Mouse (Mus musculus): ENCODE measurements around the gene Plekha6.

Plekha6 gene

DNA sequence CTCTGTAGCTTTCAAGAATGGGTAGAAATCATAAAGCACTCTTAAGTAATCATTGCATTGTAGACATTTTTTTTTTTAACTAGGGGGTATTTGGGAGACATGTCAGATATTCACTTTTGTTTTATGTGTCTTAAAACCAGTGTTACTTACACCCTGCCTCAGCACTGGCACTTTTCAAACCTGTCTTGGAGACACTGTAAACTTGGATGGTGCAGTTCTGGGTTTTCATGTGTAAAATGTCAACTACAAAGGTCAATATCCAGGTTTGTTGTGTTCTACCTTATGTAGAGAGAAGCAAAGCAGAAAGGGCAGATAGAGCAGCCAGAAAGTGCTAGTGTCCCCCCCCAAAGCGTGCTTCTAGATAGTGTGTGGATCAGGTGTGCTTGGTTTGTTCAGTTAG lies 25.6 kb upstream of the Plekha6 start:
- in situ Hi-C loops (cut with MboI; ENCODE audit: low sequenced_read_pairs): no loop called here

DNA sequence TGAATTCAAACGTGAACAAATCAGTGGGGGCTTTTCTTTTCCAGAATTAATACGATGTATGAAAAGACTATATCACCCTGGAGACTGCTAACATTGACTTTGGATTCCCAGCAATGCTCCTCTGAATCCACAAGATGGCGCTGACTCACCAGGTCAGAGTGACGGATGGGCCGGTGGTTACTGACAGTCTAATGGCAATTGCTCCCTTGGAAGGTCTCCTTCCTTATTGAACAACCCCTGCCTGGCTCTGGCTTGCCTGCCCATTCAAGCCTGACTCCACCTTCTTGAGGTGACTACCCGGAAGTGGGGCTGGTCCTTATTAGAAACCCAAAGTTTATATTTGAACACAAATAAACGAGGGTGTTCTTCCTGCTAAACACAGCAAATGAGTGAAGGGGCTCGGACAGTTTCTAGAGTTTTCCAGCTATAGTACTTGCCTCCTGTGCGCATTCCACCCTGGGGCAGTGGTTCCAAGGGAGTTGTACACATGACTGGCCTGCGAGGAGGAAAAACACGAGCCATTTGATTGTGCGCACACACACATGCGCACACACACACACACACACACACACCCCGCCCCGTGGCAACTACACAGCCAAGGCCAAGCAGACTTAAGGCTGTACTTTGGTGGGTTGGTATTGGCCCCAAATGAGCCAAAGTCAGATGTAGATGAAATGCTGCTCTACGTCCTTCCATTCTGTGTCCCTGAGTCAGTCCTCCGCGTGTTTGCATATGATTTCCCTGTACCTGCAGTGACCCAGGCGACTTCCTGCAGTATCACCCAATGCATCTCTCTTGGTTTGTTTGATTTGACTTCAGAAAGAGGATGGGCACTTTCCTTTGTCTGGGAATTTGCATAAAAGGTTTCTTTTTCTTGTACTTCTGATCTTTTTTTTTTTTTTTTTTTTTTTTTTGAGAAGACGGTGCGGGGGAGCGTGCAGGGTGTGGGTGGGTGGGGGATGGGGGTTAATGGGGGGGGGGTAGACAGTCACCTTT lies 17.7 kb upstream of the Plekha6 start:
- in situ Hi-C loops (cut with MboI; ENCODE audit: low sequenced_read_pairs): no loop called here

DNA sequence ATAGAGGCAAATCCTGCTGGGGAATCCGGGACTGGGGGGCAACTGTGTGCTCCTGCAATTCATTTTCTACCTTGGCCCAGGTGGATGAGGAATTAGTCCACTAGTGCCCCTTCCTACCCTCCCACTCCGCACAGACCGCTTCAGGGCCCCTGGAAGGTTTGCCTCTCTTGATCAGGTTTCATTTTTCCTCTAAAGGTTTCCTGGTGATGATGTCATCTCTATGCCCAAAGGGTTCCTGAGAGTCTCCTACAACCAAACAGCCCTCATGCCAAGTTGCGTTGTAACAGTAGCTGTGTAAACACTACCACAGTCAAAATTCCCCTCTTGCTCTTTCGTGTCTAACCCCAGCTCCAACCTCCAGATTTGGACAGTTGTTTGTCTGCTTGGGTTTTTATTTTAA lies 16.7 kb upstream of the Plekha6 start:
- in situ Hi-C loops (cut with MboI; ENCODE audit: low sequenced_read_pairs): no loop called here

DNA sequence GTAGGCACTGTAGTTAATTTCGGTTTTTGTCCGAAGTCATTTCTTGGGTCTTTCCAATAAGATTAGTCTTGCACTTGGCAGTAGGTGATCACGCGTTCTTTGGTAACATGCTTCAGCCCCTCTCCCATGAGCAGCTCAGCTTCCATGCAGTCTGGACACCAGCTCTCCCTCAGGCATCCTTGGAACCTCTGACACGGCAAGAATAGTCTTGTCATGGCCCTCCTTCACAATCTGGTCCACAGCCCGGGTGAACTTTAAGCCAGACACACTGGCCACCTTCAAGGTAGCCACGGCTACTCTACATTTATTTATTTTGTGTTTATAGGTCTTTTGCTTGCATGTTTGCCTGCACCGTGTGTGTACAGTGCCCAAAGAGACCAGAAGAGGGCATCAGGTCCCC lies 15.9 kb upstream of the Plekha6 start:
- in situ Hi-C loops (cut with MboI; ENCODE audit: low sequenced_read_pairs): no loop called here

DNA sequence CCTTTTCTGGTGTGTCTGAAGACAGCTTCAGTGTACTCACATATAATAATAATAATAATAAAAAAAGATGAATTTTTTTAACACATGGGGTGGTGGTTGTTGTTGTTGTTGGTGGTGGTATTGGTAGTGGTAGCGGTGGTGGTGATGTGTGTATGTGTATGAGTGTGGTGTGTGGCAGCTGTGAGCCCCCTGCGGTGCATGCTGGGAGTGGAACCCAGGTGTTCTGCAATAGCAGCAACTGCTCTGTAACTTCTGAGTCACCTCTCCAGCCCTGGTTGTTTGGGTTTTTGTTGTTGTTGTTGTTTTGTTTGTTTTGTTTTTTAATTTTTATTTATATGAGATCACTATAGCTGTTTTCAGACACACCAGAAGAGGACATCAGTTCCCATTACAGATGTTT lies 13.5 kb upstream of the Plekha6 start:
- in situ Hi-C loops (cut with MboI; ENCODE audit: low sequenced_read_pairs): no loop called here

DNA sequence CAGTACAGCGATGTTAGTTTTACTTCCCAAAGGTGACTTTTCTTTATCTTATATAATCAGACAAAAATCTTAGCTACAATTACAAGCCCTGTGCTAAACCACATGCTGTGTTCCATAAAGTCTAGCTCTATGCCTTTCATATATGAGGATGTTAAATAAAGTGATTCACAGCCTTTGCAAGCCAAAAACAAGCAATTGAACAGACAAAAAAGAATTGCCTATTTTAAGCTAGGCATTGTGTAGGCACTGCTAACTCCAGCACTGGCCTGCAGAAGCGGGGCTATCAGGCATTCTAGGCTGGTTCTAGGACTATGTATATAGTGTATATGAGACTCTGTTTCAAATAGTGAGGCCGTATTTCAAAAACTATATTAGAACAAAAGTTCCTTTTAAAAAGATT lies 11.8 kb upstream of the Plekha6 start:
- in situ Hi-C loops (cut with MboI; ENCODE audit: low sequenced_read_pairs): no loop called here

DNA sequence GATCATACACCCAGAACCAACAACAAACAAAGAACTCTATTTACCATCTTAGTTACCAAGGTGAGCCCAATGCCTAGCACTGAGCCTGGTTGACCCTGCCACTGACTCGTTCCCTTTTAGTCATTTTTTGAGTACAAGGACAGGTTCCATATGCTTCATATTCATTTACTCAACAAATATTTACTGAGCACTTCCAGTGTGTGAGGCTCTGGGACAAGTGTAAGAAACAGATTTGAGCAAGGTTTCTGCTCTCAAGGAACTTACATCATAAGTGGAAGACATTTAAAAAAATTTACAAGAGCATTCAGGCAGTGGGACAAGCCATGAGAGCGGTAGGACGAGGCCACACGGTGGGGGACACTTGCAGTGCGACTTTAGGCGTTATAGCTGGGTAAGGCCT lies 8.7 kb upstream of the Plekha6 start:
- in situ Hi-C loops (cut with MboI; ENCODE audit: low sequenced_read_pairs): no loop called here

DNA sequence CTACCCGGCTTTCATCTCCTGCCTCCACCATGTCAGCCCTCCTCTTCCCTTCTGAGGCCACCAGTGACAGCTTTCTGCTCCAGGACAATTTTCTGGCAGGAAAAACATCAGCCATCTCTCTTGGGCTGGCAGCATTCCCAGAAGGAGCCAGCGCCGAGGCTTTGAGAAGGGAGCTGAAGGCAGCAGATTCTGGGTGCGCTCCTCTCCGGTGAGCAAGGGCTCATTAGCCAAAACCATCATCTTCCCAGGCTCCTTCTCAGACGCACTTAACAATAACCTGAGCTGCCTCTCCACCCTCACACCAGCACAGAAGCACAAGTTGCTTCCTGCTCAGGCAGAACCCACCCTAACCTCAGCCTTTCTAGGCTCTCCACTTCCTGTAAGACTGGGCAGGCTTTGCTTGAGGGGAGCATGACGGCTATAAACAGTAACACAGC lies 4.9 kb upstream of the Plekha6 start:
- in situ Hi-C loops (cut with MboI; ENCODE audit: low sequenced_read_pairs): no loop called here

DNA sequence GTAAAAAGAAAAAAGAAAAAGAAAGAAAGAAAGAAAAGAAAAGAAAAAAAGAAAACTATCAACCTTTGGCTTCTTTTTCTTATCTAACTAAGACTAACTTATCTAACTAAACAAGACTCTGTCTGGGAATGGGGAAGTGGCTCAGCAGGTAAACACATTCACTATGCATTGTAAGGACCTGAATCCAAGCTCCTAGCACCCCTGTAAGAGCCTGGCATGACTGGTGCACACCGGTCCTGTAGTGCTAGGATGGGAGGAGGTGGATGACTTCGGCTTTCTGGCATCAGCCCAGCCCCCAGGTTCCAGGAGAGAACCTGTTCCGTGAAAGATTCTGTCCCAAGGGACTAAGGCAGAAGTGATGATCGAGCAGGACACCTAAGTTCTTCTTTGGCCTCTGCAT lies 2.5 kb upstream of the Plekha6 start:
- in situ Hi-C loops (cut with MboI; ENCODE audit: low sequenced_read_pairs): no loop called here

DNA sequence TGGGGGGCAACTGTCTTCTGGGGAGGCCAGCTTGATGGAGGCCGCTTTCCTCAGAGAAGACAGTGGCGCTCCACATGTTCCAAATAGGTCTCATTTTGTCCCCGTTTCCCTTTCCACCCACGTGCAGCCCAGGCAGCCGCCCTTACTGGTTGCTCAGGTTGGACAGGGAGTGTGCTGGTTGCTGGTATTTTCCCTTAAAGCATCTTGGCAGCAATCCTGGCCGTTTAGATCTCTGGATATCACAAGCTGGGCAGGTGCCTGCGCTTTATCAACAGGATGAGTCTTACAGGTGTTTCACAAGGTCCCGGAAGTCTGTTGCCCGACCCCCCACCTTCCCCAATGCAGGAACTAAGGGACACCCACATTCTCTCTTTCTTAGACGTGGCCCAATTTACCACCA lies 2.0 kb upstream of the Plekha6 start:
- in situ Hi-C loops (cut with MboI; ENCODE audit: low sequenced_read_pairs): no loop called here

DNA sequence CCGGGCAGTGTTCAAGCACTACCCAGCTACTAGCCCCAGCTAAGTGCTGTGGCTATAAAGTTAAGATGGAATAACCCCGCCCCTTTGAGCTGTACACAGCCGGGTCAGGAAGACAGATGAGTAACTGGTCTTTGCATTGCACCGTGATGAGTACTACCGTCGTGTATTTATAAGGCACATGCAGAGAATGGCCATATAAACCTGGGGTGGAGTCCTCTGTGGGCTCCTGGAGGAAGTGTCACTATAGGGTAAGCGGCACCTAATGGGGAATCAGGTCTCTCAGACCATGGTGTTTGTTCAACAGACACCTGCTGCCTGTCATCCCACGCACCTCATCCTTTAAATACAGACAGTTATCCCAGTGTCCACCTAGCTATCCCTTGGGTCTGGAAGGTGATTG lies 1.0 kb upstream of the Plekha6 start:
- in situ Hi-C loops (cut with MboI; ENCODE audit: low sequenced_read_pairs): no loop called here

DNA sequence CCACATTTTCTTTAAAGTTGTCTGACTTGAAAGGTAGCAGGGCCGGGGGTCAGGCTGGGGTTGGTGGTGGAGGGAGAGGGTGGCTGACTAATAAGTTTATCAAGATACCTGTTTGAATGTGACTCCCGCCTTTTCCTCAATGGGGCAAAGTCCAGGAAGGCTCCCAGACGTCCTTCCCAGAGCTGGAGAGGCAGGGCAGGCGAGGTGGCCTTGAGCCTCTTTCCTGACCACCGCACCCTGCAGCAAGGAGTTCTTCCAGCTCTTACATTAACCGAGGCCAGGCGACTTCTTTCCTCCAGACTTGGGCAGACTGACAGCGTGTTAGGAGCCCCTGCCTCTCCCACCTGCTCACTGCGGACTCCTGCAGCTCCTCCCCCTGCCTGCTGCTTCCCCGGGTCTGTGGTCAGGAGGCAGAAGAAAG lies 591 bp downstream of the Plekha6 start:
- in situ Hi-C loops (cut with MboI; ENCODE audit: low sequenced_read_pairs): no loop called here

DNA sequence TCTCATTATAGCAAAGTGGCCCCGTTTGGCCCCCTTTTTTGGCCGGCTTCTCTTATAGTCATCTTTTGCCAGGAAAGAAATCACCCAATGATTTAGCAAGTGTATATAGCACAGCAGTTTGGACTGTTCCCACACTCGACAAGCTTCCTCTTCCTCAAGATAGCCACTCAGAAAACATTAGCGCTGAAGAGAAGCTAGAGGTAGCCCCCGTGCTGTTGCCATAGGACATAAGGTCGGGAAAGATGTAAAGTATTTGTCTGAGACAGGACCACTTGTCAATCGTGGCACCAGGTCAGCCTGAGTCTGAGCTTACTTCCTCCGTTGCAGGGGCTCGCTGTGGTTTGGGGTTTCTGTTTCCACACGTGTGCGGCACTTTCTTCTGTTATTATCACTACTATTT lies 1.1 kb downstream of the Plekha6 start:
- in situ Hi-C loops (cut with MboI; ENCODE audit: low sequenced_read_pairs): no loop called here

DNA sequence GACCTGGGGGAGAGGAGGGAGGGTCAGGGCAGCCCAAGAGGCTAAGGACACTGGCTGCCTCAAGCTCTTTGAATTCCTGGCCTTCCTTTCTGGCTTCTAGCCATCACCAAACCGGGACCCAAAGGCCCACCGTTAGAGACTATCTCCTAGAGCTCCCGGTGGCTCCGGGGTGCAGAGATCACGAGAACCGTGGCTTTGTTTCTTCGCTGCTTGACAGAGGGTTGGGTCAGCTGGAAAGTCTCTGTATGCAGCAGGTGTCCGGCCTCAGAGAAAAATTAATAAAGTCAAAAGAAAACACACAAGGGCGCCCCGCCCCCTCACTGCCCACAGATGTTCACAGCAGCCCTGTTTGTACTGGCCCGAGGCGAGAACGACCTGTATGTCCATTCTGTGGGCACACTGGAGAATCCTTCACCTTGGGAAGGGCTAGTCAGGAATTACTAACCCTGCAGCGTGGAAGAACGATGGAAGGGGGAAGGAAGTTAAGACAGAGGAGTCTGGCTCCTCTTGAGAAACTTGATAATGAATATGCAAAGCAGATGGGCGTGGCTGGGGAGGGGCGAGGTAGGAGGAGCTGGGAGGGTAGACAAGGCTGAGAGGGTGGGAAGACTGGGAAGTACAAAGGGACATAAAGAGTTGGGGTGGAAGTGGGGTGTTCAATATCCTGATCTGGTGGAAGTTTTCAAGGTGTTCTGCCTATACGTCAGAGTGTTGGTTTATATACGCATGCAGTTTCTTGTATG lies 4.5 kb downstream of the Plekha6 start:
- in situ Hi-C loops (cut with MboI; ENCODE audit: low sequenced_read_pairs): no loop called here

DNA sequence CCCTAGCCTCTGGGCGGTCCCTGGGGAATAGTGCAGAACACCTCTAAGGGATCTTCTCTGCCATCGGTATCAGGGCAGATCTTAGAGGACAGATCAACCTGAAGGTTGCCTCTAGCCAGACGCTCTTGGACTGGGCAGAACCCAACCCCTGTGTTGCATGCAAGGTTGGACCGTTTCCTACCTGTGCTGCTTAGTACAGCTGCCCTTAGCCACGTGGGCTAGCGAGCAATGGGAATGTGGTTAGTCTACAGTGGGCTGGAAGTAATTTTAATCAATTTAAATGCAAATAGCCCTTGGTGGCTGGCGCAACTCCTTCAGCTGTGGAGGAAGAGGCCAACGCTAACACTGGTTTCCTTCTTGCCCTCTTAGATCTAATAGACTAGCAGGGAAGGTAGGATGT lies 6.2 kb downstream of the Plekha6 start:
- in situ Hi-C loops (cut with MboI; ENCODE audit: low sequenced_read_pairs): loop anchor here (10.0 kb wide), 1 partner anchor 135 kb away; the partner anchor contains the start of gene Golt1a

DNA sequence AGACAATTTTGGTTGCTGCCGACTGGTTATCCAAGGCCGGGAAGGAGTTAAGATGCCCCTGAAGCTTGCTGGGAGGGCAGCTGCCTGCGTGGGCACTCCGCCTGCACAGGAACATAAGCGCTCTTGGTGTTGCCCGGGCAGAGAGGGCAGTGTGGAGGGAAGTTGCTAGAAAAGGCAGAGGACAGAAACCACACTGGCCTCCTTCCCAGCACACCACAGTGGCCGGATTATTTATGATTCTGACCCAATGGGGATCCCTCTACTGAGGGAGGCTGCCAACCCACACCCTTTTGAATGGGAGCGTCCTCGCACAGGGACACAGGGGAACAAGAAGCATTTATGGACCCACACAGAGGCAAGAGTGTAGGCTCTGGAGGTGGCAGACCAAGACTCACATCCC lies 7.3 kb downstream of the Plekha6 start:
- in situ Hi-C loops (cut with MboI; ENCODE audit: low sequenced_read_pairs): loop anchor here (10.0 kb wide), 1 partner anchor 133 kb away; the partner anchor contains the start of gene Golt1a

DNA sequence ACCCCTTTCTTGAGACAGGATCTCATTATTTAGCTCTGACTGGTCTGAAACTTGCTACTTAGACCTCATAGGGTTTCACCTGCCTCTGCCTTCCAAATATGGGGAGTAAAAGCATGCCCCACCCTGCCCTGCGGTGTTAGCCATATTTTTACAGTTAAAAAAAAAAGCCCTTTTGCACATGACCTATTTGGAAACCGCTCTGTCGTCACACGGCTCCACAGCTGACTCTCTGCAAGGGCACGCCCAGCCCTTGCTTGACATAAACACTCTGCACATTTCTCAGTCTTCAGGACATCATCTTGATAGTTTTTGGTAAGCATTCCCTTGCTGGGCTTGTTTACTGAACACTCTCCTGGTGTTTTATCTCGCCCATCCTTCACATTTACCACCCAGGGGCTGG lies 11.1 kb downstream of the Plekha6 start:
- in situ Hi-C loops (cut with MboI; ENCODE audit: low sequenced_read_pairs): loop anchor here (10.0 kb wide), 1 partner anchor 130 kb away; the partner anchor contains the start of gene Golt1a

DNA sequence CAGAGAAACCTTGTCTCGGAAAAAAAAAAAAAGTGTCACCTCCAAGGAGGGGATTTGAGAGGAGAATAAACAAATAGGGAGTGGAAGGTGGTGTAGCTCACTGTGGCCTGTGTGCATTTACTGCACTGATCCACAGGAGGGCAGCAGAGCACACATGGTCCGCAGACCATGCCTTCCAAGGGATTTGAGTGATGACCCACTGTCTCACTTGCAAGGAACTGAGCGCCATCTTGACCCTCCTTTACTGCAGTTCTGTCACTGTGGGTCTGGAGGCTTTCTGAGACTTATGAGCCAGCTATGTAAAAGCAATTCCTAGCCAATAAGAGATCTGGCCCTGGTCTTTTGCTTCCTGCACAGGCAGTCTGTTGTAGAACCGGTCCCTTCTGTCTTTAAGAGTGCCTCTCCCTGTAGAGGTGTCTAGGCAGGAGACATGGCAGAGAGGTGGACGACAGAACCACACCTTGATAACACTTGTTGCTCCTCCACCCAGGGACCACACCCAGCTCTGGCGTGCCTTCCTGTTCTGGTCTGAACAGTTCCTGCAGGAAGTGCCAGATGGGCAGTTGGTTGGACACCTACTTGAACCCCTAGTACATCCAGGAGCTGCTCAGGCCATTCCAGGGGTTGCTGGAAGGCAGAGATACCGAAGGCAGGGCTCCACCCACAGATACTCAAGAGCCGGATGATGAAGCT lies 13.6 kb downstream of the Plekha6 start:
- in situ Hi-C loops (cut with MboI; ENCODE audit: low sequenced_read_pairs): loop anchor here (10.0 kb wide), 1 partner anchor 127 kb away; the partner anchor contains the start of gene Golt1a

DNA sequence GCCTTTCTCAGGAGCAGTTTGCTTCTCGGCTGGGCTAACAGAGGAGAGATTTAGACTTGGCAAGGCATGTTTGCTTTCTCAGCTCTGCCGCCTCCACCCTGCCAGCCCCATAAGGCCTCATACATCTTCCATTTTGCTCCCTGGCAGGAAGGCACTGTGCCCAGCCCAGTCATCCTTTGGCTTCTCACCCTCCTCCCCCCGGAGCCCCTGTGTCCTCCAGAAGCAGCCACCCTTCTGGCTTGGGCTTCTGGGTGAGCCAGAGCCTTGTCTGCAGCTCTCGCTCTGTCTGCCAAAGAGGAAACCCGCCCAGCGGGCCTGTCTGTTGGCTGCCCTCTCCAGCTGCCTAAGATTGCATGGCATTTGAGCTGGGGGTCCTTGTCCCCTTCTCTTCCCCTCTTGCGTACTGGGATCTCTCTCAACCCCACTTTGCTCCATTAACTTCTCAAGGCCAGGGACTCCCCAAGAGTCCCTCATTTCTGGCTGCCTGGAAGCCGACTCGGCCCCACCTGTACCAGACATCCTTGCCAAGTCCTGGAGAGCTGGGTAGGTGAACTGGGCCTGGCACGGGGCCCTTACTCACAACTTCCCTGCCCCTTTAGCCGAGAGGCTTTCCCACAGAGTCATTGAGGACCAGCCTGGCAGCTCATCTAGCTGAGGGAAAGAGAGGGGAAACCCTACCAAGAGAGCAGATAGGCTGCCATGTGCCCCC lies 14.9 kb downstream of the Plekha6 start:
- in situ Hi-C loops (cut with MboI; ENCODE audit: low sequenced_read_pairs): loop anchor here (10.0 kb wide), 1 partner anchor 126 kb away; the partner anchor contains the start of gene Golt1a

Measured in CH12F3 (cell line).